Mouse (Mus musculus) central nervous system, embryonic 11.5 days (tissue): ENCODE results near the gene Dcaf10. TPM values are rescaled to one million over a fixed set of nuclear protein-coding genes. Genes with fewer than 3 reads are reported as not detected.

ENCODE experiments used
- polyA plus RNA-seq: library from polyadenylated mRNA; depleted of rRNA; stranded (reverse); fragments of >200 nt; gene quantifications from 2 replicates; pipeline ENCODE4 v1.2.3, GENCODE M21; 2012; rRNA removed

The Dcaf10 gene
- 9.9 and 12.4 TPM in 2 replicates for polyA plus RNA-seq

DNA sequence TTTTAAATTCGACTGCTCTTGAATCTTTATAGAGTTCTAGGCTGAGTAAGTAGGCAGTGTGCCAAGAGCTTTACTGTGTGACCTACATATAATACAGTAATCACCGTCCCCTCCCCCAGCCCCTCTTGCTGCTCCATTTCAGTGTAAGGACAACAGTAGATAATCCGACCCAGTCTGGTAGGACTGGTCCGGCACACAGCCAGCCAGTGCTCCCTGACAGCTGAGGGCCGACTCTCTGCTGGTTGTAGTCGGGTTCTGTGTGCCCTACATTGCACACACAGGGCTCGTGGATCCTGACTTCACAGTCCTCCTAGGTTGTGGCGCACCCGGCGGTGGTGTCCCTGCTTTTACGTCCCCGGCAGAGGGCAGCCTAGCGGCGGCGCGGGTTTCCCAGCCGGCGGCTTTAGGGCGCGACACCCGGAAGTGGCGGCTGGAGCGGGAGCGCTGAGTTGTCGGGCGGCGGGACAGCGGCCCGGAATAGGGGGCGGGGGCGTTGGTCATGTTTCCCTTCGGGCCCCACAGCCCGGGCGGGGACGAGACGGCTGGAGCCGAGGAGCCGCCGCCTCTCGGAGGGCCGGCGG lies at the start of gene Dcaf10:
Gene Dcaf10, plus strand, starts transcription at position 433 of the 581 bp plus-strand sequence.

DNA sequence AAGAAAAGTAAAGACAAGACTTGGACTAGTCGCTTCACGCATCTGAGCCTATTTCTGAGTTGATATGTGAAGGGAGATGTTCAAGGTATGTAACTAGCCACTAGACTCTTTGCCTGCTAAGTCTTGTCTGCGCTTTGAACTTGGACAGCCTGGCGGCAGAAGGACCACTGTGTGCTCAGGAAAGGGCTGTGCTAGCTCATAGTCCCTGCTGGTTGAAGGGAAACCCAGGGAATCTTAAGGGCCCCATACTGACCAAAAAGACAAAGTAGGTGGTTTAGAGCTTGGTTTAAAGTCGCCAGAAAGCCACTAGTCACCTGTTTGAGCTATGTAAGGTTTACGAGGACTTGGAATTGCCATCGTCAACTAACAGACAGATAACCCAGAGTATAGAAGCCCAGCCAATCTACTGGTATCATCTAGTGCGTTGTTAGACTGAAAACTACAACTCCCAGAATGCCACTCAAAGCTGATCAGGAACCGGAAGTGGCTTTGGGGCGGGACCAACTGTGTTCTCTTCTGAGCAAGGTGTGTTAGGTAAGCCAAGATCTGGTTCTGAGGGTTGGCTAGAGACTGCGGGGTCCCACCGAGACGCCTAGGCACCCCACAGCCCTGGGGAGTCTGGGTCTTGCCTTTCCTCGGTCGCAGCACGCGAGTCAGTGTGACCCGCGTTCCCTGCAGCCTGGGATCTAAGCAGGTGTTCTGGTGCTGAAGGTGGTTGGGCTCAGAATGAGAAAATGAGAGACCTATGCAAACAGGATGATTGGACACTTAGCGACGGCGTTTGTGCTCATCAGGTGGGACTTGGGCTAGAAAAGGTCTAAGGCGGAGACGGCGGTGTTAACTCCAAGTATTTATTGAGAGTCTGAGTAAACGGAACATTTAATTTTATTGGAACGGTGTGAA lies 45.0 kb upstream of the Dcaf10 start, which contains the start of gene Trmt10b:
Gene Trmt10b, plus strand, starts transcription at position 466 of the 903 bp plus-strand sequence.

GRCm38 (mm10) chr4:45342286-45343155 lies 620 bp downstream of the Dcaf10 start, which contains the start of gene Exosc3:
Exosc3 (minus strand) TSS chr4:45342732.

DNA sequence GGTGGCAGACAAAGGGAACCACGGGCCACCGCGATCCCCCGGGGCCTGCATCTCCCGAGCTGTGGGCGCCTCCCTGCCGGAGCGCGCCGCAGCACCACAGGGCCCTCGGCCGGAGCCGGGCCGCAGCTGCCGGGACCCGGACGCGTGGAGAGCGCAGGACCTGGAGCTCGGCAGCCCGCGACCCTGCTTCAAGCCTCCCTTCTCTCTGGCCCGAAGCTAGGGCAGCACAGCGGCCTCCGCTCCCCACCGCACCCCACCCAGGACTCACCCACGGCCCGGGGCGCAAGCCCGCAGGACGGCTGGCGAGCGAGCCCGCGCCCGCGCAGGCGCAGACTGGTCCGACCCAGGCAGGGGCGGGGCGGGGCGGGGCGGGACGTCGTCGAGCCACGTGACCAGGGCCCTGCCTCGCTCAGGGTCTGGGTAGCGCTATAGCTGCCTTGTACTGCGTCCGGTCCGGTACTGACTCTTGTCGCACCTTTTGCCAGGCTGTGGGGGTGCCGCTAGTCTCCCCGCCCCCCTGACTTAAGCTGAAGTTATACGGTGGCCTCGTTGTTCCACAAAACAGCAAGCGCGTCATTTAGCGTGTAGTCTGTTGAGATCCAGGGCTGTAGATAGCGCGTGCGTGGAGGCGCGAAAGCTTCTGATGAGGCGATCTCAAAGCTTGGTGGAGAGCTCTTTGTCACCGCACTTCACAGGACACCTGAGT lies 66.7 kb downstream of the Dcaf10 start, which contains the start of gene Slc25a51:
Gene Slc25a51, minus strand, starts transcription at position 340 of the 706 bp plus-strand sequence.

Other genes starting within 250 kb of the Dcaf10 start
- 152 and 164 TPM in 2 replicates for gene Tomm5, start 234.0 kb upstream of the Dcaf10 start, polyA plus RNA-seq
- gene Frmpd1, start 157.2 kb upstream of the Dcaf10 start, polyA plus RNA-seq = 1.4 and 2.9 TPM in 2 replicates
- gene Trmt10b, start 45.0 kb upstream of the Dcaf10 start, polyA plus RNA-seq = 12.7 and 24.8 TPM in 2 replicates
- 62.9 and 104 TPM in 2 replicates for gene Exosc3, start 631 bp downstream of the Dcaf10 start, polyA plus RNA-seq
- gene Slc25a51, start 66.7 kb downstream of the Dcaf10 start, polyA plus RNA-seq = 88.5 and 104 TPM in 2 replicates
- 12.5 and 14.2 TPM in 2 replicates for gene Shb, start 190.4 kb downstream of the Dcaf10 start, polyA plus RNA-seq